Mouse (Mus musculus) neural tube, embryonic 15.5 days (tissue): ENCODE measurements around the gene Nepro. TPM values are rescaled to one million over a fixed set of nuclear protein-coding genes. Genes with fewer than 3 reads are reported as not detected.

Source experiments
- ATAC-seq: fragments of 200-750 bp; cut with Nextera tagmentation; 2 replicates; pipeline ENCODE4 v1.8.0; 2017; ENCODE audit warnings: mild to moderate bottlenecking, moderate TSS enrichment, moderate library complexity; ENCODE audit not compliant: low FRiP score
- H3K27ac ChIP-seq: fragments of 300-500 bp; sonication (generic); replicated peaks from 2 replicates; pipeline ENCODE4 v1.5.1; 2015; ENCODE audit warnings: mild to moderate bottlenecking, inconsistent platforms
- H3K27me3 ChIP-seq: fragments of 300-500 bp; sonication (generic); replicated peaks from 2 replicates; pipeline ENCODE4 v1.6.1; 2015; ENCODE audit warnings: inconsistent platforms
- H3K36me3 ChIP-seq: fragments of 300-500 bp; sonication (generic); 2 replicates; pipeline ENCODE4 v1.6.1; 2015; ENCODE audit warnings: inconsistent platforms
- H3K4me1 ChIP-seq: fragments of 300-500 bp; sonication (generic); 2 replicates; pipeline ENCODE4 v1.6.1; 2015; ENCODE audit warnings: inconsistent platforms
- H3K4me2 ChIP-seq: fragments of 300-500 bp; sonication (generic); 2 replicates; pipeline ENCODE4 v1.6.1; 2015; ENCODE audit warnings: inconsistent platforms, mild to moderate bottlenecking, moderate library complexity
- H3K4me3 ChIP-seq: fragments of 300-500 bp; sonication (generic); replicated peaks from 2 replicates; pipeline ENCODE4 v1.5.1; 2015; ENCODE audit warnings: mild to moderate bottlenecking, inconsistent platforms
- H3K9ac ChIP-seq: fragments of 300-500 bp; sonication (generic); replicated peaks from 2 replicates; pipeline ENCODE4 v1.6.1; 2015; ENCODE audit warnings: mild to moderate bottlenecking, inconsistent platforms
- H3K9me3 ChIP-seq: fragments of 300-500 bp; sonication (generic); replicated peaks from 2 replicates; pipeline ENCODE4 v1.6.1; 2016; ENCODE audit warnings: inconsistent platforms
- WGBS: fragments of 180-500 bp; shearing (Covaris S2); methylation state at CpG from one replicate; pipeline ENCODE4 v1.1.7; 2015; ENCODE audit warnings: mixed read lengths; 5-methylcytosine and 5-hydroxymethylcytosine counted together
- polyA plus RNA-seq: library from polyadenylated mRNA; unstranded; fragments of >200 nt; fragmentation: Nextera tagmentation; extraction: Ambion mirVana; gene quantifications from 2 replicates; pipeline ENCODE4 v1.2.1, GENCODE M21; 2015

The Nepro gene
- 3.4 and 4.5 TPM in 2 replicates for polyA plus RNA-seq

DNA sequence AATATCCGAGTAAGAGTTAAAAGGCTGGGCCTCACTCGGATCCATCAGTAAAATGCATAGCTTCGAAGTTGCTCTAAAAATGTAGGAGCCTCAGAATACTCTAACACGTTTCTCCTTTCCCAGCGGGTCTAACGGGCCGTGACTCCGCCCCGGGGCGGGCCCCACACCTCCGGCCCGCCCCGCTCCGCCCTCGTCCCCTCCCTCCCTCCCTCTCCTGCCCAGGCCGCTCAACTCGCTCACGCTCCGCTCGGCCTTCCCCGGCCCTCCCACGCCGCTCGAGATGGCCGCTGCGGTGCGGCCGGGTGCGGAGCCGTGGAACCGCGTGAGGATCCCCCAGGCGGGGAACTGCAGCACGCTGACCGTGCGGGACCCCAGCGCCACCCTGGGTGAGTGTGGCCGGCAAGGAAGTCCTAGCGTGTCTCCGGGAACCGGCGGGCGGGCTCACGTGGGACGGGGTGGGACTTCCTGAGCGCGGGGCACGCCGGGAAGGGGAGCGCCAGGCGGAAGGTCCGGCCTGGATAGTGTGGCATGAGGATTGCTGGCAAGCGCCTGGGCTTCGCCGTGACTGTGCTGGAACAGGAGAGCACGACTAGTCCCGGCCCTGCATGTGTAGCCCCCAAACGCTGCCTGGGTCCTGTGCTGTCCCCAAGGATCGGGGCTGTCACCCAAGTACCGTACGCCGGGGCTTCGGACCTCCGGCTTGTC, at the start of gene Nepro:
Nepro (plus strand) TSS at position 219 of the 705 bp plus-strand sequence.
- Histone ChIP-seq H3K9ac (peak within 1 kb of the TSS; percentile 96), H3K27ac (peak within 1 kb of the TSS; percentile 96), H3K27me3 (no peaks in the 10 kb centered on the region), H3K4me1 (peaks cover 27% of the 10 kb centered on the region), H3K4me2 (peak within 1 kb of the TSS; percentile 80), H3K36me3 (peaks cover 14% of the 10 kb centered on the region; the same call in 1 of the 2 replicates), H3K4me3 (peak within 1 kb of the TSS; percentile 87), H3K9me3 (no peaks in the 10 kb centered on the region)
- under 1% methylated on average over 64 of the region's 64 CpGs for WGBS
- ATAC-seq, result peak; percentile 97

- 0 out of 2 replicates have a peak, but pooled peaks cover 6% of the 10 kb centered on the region for H3K27me3 ChIP-seq
Measured at GRCm38 (mm10) chr16:44676357-44676756, 47.7 kb upstream of the Nepro start.

GRCm38 (mm10) chr16:44679082-44679481, 45.0 kb upstream of the Nepro start:
- ATAC-seq, result peak; percentile 42; the same call in 1 of the 2 replicates
- WGBS, result 22% methylated on average over 8 of the region's 8 CpGs
- no peaks in the 10 kb centered on the region for H3K27me3 ChIP-seq
- H3K9me3 ChIP-seq, result no peaks in the 10 kb centered on the region
- peak overlapping the region; percentile 68 for H3K27ac ChIP-seq
- H3K36me3 ChIP-seq, result peaks cover 4% of the 10 kb centered on the region; the same call in 1 of the 2 replicates
- H3K4me1 ChIP-seq, result peaks cover 24% of the 10 kb centered on the region
- H3K4me2 ChIP-seq, result peak overlapping the region; percentile 50
- peak overlapping the region; percentile 14 for H3K4me3 ChIP-seq
- H3K9ac ChIP-seq, result no peak overlapping the region

More at GRCm38 (mm10) chr16:44676357-44676756, 47.7 kb upstream of the Nepro start:
- no peak overlapping the region for H3K9ac ChIP-seq
- no peak overlapping the region for H3K4me3 ChIP-seq
- H3K9me3 ChIP-seq, result no peaks in the 10 kb centered on the region
- no peak overlapping the region for H3K27ac ChIP-seq
- peaks cover 36% of the 10 kb centered on the region for H3K4me1 ChIP-seq
- no peak for ATAC-seq
- WGBS, result 76% methylated on average over 2 of the region's 2 CpGs
- H3K4me2 ChIP-seq, result no peak overlapping the region
- no peaks in the 10 kb centered on the region for H3K36me3 ChIP-seq

- peak; percentile 88 for ATAC-seq
- peaks cover 4% of the 10 kb centered on the region; the same call in 1 of the 2 replicates for H3K36me3 ChIP-seq
- H3K27ac ChIP-seq, result peak overlapping the region; percentile 68
- WGBS, result 10% methylated on average over 8 of the region's 8 CpGs
- peak overlapping the region; percentile 50 for H3K4me2 ChIP-seq
- no peaks in the 10 kb centered on the region for H3K9me3 ChIP-seq
- H3K4me1 ChIP-seq, result peaks cover 24% of the 10 kb centered on the region
- H3K9ac ChIP-seq, result 0 out of 2 replicates have a peak overlapping the region, but pooled peaks have one; percentile 6
- H3K4me3 ChIP-seq, result peak overlapping the region; percentile 14
- H3K27me3 ChIP-seq, result no peaks in the 10 kb centered on the region
Measured at GRCm38 (mm10) chr16:44679503-44679971, 44.6 kb upstream of the Nepro start.

DNA sequence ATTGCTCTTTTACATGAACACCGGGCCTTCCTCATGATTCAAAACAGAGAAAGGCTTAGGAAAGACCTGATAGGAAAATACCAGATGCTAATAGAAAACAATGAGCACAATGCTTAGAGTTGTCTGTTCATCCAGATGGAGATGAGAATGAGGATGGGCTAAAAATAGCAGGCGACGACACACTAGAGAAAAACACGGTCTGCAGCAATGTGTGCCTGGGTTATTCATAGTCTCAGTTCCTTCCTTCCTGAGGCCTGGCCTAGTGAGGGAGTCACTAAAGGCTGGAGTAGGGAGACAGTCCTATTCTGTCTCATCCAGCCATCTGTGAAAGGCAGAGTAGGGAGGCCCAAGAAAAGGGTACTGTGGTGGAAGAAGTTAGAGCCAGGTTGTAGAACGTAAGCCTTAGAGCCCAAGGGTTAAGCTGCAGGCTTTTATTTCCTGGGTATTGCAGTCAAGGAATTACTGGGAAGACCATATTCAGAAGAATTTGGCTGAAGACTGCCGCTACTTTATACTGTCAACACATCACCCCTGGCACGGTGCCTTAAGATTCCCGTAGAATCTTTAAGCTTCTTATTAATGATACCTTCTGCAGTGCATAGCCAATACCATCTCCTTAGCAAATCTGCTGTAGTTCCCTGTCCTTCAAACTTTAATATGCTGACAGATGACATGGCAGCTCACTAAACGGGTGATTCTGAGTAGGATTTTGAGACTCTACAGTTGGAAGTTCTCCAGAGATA, 43.2 kb upstream of the Nepro start:
- no peak for ATAC-seq

GRCm38 (mm10) chr16:44684646-44685045, 39.5 kb upstream of the Nepro start:
- Histone ChIP-seq H3K36me3 (peaks cover 4% of the 10 kb centered on the region; the same call in 1 of the 2 replicates), H3K27me3 (no peaks in the 10 kb centered on the region), H3K4me3 (no peak overlapping the region), H3K27ac (peak overlapping the region; percentile 14; the same call in 1 of the 2 replicates), H3K9ac (no peak overlapping the region), H3K4me1 (peaks cover 49% of the 10 kb centered on the region), H3K9me3 (no peaks in the 10 kb centered on the region), H3K4me2 (no peak overlapping the region)
- 51% methylated on average over 7 of the region's 7 CpGs for WGBS
- ATAC-seq, result no peak

More for the DNA sequence above, 43.2 kb upstream of the Nepro start:
- no peak overlapping the region for H3K4me2 ChIP-seq
- H3K9me3 ChIP-seq, result no peaks in the 10 kb centered on the region
- peaks cover 4% of the 10 kb centered on the region; the same call in 1 of the 2 replicates for H3K36me3 ChIP-seq
- WGBS, result 61% methylated on average over 9 of the region's 9 CpGs
- no peak overlapping the region for H3K9ac ChIP-seq
- H3K27me3 ChIP-seq, result no peaks in the 10 kb centered on the region
- H3K4me1 ChIP-seq, result peaks cover 35% of the 10 kb centered on the region
- H3K27ac ChIP-seq, result peak overlapping the region; percentile 25
- no peak overlapping the region for H3K4me3 ChIP-seq

- no peak for ATAC-seq
- H3K27ac ChIP-seq, result 0 out of 2 replicates have a peak overlapping the region, but pooled peaks have one; percentile 35
- WGBS, result 67% methylated on average over 7 of the region's 7 CpGs
- no peaks in the 10 kb centered on the region for H3K9me3 ChIP-seq
- H3K36me3 ChIP-seq, result peaks cover 4% of the 10 kb centered on the region; the same call in 1 of the 2 replicates
- H3K9ac ChIP-seq, result no peak overlapping the region
- H3K4me3 ChIP-seq, result no peak overlapping the region
- no peaks in the 10 kb centered on the region for H3K27me3 ChIP-seq
- H3K4me2 ChIP-seq, result no peak overlapping the region
- H3K4me1 ChIP-seq, result peaks cover 42% of the 10 kb centered on the region
Measured at GRCm38 (mm10) chr16:44685401-44685800, 38.7 kb upstream of the Nepro start.

GRCm38 (mm10) chr16:44686991-44687718, 36.9 kb upstream of the Nepro start:
- peak overlapping the region; percentile 53 for H3K4me2 ChIP-seq
- H3K27me3 ChIP-seq, result no peaks in the 10 kb centered on the region
- peaks cover 36% of the 10 kb centered on the region for H3K4me1 ChIP-seq
- peaks cover 4% of the 10 kb centered on the region; the same call in 1 of the 2 replicates for H3K36me3 ChIP-seq
- H3K4me3 ChIP-seq, result peak overlapping the region; percentile 16
- WGBS, result 16% methylated on average over 20 of the region's 20 CpGs
- peak overlapping the region; percentile 10; the same call in 1 of the 2 replicates for H3K9ac ChIP-seq
- ATAC-seq, result peak; percentile 75
- no peaks in the 10 kb centered on the region for H3K9me3 ChIP-seq
- H3K27ac ChIP-seq, result peak overlapping the region; percentile 64

- Histone ChIP-seq H3K4me1 (peaks cover 36% of the 10 kb centered on the region), H3K4me3 (peak overlapping the region; percentile 16), H3K9me3 (no peaks in the 10 kb centered on the region), H3K27ac (peak overlapping the region; percentile 64), H3K4me2 (peak overlapping the region; percentile 53), H3K9ac (peak overlapping the region; percentile 10; the same call in 1 of the 2 replicates), H3K27me3 (no peaks in the 10 kb centered on the region), H3K36me3 (no peaks in the 10 kb centered on the region)
- peak; percentile 46 for ATAC-seq
- 2% methylated on average over 18 of the region's 18 CpGs for WGBS
Measured at GRCm38 (mm10) chr16:44687719-44688420, 36.2 kb upstream of the Nepro start.

DNA sequence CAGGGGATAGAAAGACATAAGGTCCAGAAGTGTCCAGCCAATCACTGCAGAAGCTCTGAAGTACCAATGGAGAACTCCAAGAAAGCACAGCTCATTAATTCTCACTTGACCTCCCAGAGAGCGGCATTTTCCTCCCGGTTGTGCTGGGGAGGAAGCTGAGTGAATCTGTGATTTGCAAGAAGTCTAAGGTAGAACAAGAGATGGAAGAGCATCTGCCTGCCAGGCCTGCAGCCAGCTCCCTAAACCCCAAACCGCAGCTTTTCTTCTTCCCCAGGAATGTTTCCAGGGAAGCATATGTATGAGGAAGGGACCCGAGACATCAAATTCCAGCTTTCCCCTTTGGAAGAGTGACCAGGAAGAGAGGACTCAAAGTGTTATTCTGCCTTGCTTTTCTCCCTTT, 35.6 kb upstream of the Nepro start:
- Histone ChIP-seq H3K9me3 (no peaks in the 10 kb centered on the region), H3K4me3 (no peak overlapping the region; the same call in 1 of the 2 replicates), H3K9ac (no peak overlapping the region), H3K36me3 (no peaks in the 10 kb centered on the region), H3K27me3 (no peaks in the 10 kb centered on the region), H3K4me1 (peaks cover 36% of the 10 kb centered on the region), H3K27ac (peak overlapping the region; percentile 64), H3K4me2 (peak overlapping the region; percentile 53)
- no peak for ATAC-seq
- WGBS, result 3% methylated on average over 4 of the region's 4 CpGs
